Mouse (Mus musculus) kidney, embryonic 16.5 days (tissue): ENCODE data around the gene Gm9044. TPM values are rescaled to one million over a fixed set of nuclear protein-coding genes. Genes with fewer than 3 reads are reported as not detected.
"Not testable (repeated sequence)": the region's sequence is repeated elsewhere in the genome, so short reads cannot be mapped to it uniquely, and the experiment has no call there.

Source experiments
- ATAC-seq: fragments of 200-750 bp; cut with Nextera tagmentation; 2 replicates; pipeline ENCODE4 v1.8.0; 2017; ENCODE audit warnings: moderate TSS enrichment; ENCODE audit not compliant: low FRiP score, low TSS enrichment
- H3K27ac ChIP-seq: fragments of 300-500 bp; sonication (generic); 2 replicates; pipeline ENCODE4 v1.5.1; 2014; ENCODE audit warnings: low read length
- H3K27me3 ChIP-seq: fragments of 300-500 bp; sonication (generic); 2 replicates; pipeline ENCODE4 v1.6.1; 2014; ENCODE audit warnings: low read length, control low read depth, mixed read lengths; ENCODE audit not compliant: insufficient read depth
- H3K36me3 ChIP-seq: fragments of 300-500 bp; sonication (generic); 2 replicates; pipeline ENCODE4 v1.6.1; 2014; ENCODE audit warnings: low read length, control low read depth, mixed read lengths; ENCODE audit not compliant: insufficient read depth
- H3K4me1 ChIP-seq: fragments of 300-500 bp; sonication (generic); 2 replicates; pipeline ENCODE4 v1.6.1; 2014; ENCODE audit warnings: low read length, control low read depth, mixed read lengths; ENCODE audit not compliant: insufficient read depth
- H3K4me2 ChIP-seq: fragments of 300-500 bp; sonication (generic); replicated peaks from 2 replicates; pipeline ENCODE4 v1.6.1; 2014; ENCODE audit warnings: low read depth, low read length
- H3K4me3 ChIP-seq: fragments of 300-500 bp; sonication (generic); 2 replicates; pipeline ENCODE4 v1.5.1; 2014; ENCODE audit warnings: mild to moderate bottlenecking, low read length
- H3K9ac ChIP-seq: fragments of 300-500 bp; sonication (generic); replicated peaks from 2 replicates; pipeline ENCODE4 v1.6.1; 2014; ENCODE audit warnings: low read length
- H3K9me3 ChIP-seq: fragments of 300-500 bp; sonication (generic); 2 replicates; pipeline ENCODE4 v1.6.1; 2016; ENCODE audit warnings: low read length, control low read depth
- WGBS: fragments of 180-500 bp; shearing (Covaris S2); extraction: QIAGEN DNeasy Blood & Tissue Kit; methylation state at CpG from one replicate; pipeline ENCODE4 v1.1.7; 2014; 5-methylcytosine and 5-hydroxymethylcytosine counted together
- polyA plus RNA-seq: library from polyadenylated mRNA; unstranded; fragments of >200 nt; fragmentation: Nextera tagmentation; extraction: Ambion mirVana; gene quantifications from 2 replicates; pipeline ENCODE4 v1.2.1, GENCODE M21; 2015

Gene Gm9044
- 0.14 TPM in 1 of 2 replicates, not detected in the other for polyA plus RNA-seq

DNA sequence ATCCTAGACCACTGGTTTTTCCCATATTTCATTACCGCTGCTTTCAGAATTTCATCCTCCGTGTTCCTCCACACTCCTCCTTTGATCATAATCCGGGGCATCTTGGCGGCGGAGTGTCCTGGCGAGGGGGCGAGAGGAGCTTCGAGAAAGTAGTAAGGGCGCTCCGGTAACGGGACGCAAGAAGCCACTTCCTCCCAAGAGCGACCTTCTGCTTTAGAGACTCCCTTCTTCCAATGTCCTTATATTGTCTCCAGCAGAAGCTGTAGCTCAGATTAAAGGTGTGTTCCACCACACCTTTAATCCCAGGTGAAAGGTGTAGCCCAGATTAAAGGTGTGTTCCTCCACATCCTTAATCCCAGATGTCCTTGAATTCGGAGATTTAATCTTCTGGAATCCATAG lies at the start of gene Gm9044:
Gm9044 (minus strand) TSS at position 101 of the 400 bp plus-strand sequence.
- not testable (repeated sequence) for H3K9ac ChIP-seq, H3K4me1 ChIP-seq, H3K4me2 ChIP-seq, H3K9me3 ChIP-seq, H3K27ac ChIP-seq, H3K27me3 ChIP-seq, H3K36me3 ChIP-seq, H3K4me3 ChIP-seq, ATAC-seq
- no CpG with 5 or more reads among the region's 14 CpGs for WGBS

DNA sequence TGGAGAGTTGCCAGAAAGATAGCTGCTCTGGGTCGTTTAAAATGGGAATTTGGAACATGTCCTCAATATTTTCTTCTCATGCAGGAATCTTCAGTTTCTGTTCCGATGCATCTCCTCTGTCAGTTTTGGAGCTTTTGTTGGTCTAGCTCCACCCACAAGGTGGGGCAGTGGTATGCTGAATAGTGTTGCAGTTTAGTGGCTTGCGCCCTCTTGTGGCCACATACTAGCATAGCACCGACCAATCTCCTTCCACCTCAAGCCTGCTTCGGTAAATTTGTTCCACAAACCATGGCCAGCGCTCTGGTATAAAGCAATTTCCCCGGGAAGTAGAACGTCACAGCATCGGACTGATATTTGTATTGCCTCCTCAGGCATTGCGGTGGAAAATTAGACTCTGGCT lies 38.2 kb upstream of the Gm9044 start:
- ATAC-seq: peak; percentile 94

DNA sequence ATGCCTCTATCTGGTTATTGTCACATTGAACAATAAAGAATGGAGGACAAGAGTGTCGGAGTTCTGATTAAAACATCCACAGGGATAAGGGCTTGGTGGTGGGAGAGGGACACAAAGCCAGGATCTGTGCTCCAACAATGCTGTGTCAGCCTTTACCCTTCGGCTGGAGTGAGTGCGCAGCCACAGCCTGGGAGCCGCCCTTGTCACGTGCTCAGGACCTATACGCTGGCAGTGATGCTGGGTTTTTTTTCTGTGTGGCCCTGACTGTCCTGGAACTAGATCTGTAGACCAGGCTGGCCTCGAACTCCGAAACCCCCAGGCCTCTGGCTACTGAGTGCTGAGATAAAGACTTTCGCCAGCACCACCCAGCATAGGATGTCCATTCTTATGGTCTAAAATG lies 37.3 kb upstream of the Gm9044 start:
- Histone ChIP-seq H3K4me1 (no peaks in the 10 kb centered on the region), H3K4me2 (no peak overlapping the region), H3K27ac (no peak overlapping the region), H3K36me3 (no peaks in the 10 kb centered on the region), H3K4me3 (no peak overlapping the region), H3K9ac (no peak overlapping the region), H3K9me3 (no peaks in the 10 kb centered on the region), H3K27me3 (no peaks in the 10 kb centered on the region)
- 93% methylated on average over 9 of the region's 9 CpGs for WGBS
- no peak for ATAC-seq

More for the DNA sequence above, 38.2 kb upstream of the Gm9044 start:
- WGBS: 4% methylated on average over 10 of the region's 10 CpGs
- no peaks in the 10 kb centered on the region for H3K9me3 ChIP-seq
- H3K4me3 ChIP-seq: 0 out of 2 replicates have a peak overlapping the region, but pooled peaks have one; percentile 23
- peak overlapping the region; percentile 48 for H3K4me2 ChIP-seq
- no peaks in the 10 kb centered on the region for H3K27me3 ChIP-seq
- H3K4me1 ChIP-seq: no peaks in the 10 kb centered on the region
- peak overlapping the region; percentile 54; the same call in 1 of the 2 replicates for H3K9ac ChIP-seq
- H3K36me3 ChIP-seq: no peaks in the 10 kb centered on the region
- no peak overlapping the region for H3K27ac ChIP-seq

DNA sequence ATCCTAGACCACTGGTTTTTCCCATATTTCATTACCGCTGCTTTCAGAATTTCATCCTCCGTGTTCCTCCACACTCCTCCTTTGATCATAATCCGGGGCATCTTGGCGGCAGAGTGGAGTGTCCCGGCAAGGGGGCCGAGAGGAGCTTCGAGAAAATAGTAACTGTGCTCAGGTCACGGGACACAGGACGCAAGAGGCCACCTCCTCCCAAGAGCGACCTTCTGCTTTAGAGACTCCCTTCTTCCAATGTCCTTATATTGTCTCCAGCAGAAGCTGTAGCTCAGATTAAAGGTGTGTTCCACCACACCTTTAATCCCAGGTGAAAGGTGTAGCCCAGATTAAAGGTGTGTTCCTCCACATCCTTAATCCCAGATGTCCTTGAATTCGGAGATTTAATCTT lies 21.8 kb upstream of the Gm9044 start, which contains the start of gene Gm9049:
Gm9049 (minus strand) TSS at position 101 of the 400 bp plus-strand sequence.
- ATAC-seq, H3K4me2 ChIP-seq, H3K36me3 ChIP-seq, H3K4me1 ChIP-seq, H3K9me3 ChIP-seq, H3K27ac ChIP-seq, H3K9ac ChIP-seq, H3K4me3 ChIP-seq, H3K27me3 ChIP-seq: not testable (repeated sequence)
- WGBS: 100% methylated on average over 1 of the region's 11 CpGs

DNA sequence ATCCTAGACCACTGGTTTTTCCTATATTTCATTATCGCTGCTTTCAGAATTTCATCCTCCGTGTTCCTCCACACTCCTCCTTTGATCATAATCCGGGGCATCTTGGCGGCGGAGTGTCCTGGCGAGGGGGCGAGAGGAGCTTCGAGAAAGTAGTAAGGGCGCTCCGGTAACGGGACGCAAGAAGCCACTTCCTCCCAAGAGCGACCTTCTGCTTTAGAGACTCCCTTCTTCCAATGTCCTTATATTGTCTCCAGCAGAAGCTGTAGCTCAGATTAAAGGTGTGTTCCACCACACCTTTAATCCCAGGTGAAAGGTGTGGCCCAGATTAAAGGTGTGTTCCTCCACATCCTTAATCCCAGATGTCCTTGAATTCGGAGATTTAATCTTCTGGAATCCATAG lies 16.4 kb upstream of the Gm9044 start, which contains the start of gene Gm9048:
Gm9048 (minus strand) TSS at position 101 of the 400 bp plus-strand sequence.
- not testable (repeated sequence) for ATAC-seq, H3K27me3 ChIP-seq, H3K9me3 ChIP-seq, H3K4me1 ChIP-seq, H3K36me3 ChIP-seq, H3K4me2 ChIP-seq, H3K27ac ChIP-seq, H3K4me3 ChIP-seq, H3K9ac ChIP-seq
- 78% methylated on average over 1 of the region's 14 CpGs for WGBS

DNA sequence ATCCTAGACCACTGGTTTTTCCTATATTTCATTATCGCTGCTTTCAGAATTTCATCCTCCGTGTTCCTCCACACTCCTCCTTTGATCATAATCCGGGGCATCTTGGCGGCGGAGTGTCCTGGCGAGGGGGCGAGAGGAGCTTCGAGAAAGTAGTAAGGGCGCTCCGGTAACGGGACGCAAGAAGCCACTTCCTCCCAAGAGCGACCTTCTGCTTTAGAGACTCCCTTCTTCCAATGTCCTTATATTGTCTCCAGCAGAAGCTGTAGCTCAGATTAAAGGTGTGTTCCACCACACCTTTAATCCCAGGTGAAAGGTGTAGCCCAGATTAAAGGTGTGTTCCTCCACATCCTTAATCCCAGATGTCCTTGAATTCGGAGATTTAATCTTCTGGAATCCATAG lies 10.9 kb upstream of the Gm9044 start, which contains the start of gene Gm9046:
Gm9046 (minus strand) TSS at position 101 of the 400 bp plus-strand sequence.
- H3K27me3 ChIP-seq, H3K4me2 ChIP-seq, H3K4me3 ChIP-seq, ATAC-seq, H3K27ac ChIP-seq, H3K9ac ChIP-seq, H3K9me3 ChIP-seq, H3K36me3 ChIP-seq, H3K4me1 ChIP-seq: not testable (repeated sequence)
- no CpG with 5 or more reads among the region's 14 CpGs for WGBS

DNA sequence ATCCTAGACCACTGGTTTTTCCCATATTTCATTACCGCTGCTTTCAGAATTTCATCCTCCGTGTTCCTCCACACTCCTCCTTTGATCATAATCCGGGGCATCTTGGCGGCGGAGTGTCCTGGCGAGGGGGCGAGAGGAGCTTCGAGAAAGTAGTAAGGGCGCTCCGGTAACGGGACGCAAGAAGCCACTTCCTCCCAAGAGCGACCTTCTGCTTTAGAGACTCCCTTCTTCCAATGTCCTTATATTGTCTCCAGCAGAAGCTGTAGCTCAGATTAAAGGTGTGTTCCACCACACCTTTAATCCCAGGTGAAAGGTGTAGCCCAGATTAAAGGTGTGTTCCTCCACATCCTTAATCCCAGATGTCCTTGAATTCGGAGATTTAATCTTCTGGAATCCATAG lies 5.5 kb upstream of the Gm9044 start, which contains the start of gene Gm9045:
Gm9045 (minus strand) TSS at position 101 of the 400 bp plus-strand sequence.
- WGBS: no CpG with 5 or more reads among the region's 14 CpGs

DNA sequence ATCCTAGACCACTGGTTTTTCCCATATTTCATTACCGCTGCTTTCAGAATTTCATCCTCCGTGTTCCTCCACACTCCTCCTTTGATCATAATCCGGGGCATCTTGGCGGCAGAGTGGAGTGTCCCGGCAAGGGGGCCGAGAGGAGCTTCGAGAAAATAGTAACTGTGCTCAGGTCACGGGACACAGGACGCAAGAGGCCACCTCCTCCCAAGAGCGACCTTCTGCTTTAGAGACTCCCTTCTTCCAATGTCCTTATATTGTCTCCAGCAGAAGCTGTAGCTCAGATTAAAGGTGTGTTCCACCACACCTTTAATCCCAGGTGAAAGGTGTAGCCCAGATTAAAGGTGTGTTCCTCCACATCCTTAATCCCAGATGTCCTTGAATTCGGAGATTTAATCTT lies 5.3 kb downstream of the Gm9044 start, which contains the start of gene Gm9040:
Gm9040 (minus strand) TSS at position 101 of the 400 bp plus-strand sequence.
- not testable (repeated sequence) for H3K27ac ChIP-seq, H3K27me3 ChIP-seq, H3K9ac ChIP-seq, H3K4me2 ChIP-seq, H3K36me3 ChIP-seq, H3K4me1 ChIP-seq, H3K9me3 ChIP-seq, H3K4me3 ChIP-seq, ATAC-seq
- WGBS: no CpG with 5 or more reads among the region's 11 CpGs

More for the DNA sequence above, 5.5 kb upstream of the Gm9044 start, which contains the start of gene Gm9045:
- not testable (repeated sequence) for H3K4me1 ChIP-seq, H3K27ac ChIP-seq, H3K9ac ChIP-seq, ATAC-seq, H3K9me3 ChIP-seq, H3K4me3 ChIP-seq, H3K4me2 ChIP-seq, H3K27me3 ChIP-seq, H3K36me3 ChIP-seq

DNA sequence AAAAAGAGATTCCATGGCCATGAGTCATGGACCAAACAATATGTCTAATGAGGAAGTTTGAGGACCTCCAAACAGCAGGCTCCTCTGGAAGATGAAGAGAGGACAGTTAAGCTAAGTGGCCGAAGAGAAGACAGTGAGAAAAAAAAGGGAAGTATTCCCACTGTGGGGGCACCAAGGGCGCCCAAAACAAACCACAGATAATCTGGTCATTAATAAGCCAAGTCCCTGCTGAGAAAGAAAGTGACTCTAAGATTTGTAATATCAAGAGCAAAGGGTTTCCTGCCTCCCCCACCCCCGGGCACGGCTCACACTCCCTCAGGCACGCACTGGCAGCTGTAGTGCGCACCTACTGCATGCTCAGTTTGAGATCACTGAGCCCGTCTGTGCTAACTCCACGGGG lies 13.2 kb downstream of the Gm9044 start:
- H3K36me3 ChIP-seq: no peaks in the 10 kb centered on the region
- no peaks in the 10 kb centered on the region for H3K4me1 ChIP-seq
- no peak overlapping the region for H3K4me2 ChIP-seq
- no peak for ATAC-seq
- H3K9ac ChIP-seq: no peak overlapping the region
- no peak overlapping the region for H3K27ac ChIP-seq
- H3K27me3 ChIP-seq: no peaks in the 10 kb centered on the region
- H3K4me3 ChIP-seq: no peak overlapping the region
- 69% methylated on average over 8 of the region's 8 CpGs for WGBS
- H3K9me3 ChIP-seq: no peaks in the 10 kb centered on the region

DNA sequence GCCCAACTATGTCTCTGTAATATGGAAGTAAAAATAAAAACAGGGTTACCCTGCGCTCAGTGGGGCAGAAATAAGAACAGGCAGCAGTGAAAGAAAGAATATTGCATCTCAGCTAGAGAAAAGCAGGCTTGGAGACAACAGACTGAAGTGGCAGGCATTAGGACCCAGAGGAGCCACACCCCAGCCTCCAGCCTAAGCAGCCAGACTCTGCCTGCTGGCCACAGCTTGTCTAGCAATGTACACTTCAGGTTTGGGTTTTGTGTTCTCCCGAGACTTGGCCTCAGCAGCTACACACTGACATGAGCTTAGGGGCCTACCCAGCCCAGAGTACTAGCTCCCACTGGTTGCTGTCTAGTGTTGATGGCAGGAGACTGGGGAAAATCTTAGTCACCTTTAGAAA lies 30.1 kb downstream of the Gm9044 start:
- H3K4me2 ChIP-seq, H3K4me1 ChIP-seq, H3K4me3 ChIP-seq, ATAC-seq, H3K27ac ChIP-seq, H3K36me3 ChIP-seq, H3K9me3 ChIP-seq, H3K27me3 ChIP-seq, H3K9ac ChIP-seq: not testable (repeated sequence)
- 38% methylated on average over 2 of the region's 2 CpGs for WGBS
